Mouse (Mus musculus) frontal cortex, postnatal 36 days (tissue): ENCODE data around the gene Mvb12a.

ENCODE experiments used
- DNase-seq, 2 experiments: peaks; one replicate each; pipeline ENCODE4 v3.0.0; 2022; ENCODE audit warnings: low spot score in 2 of 2

Gene Mvb12a

GRCm38 (mm10) chr8:71526272-71526671 lies 16.4 kb upstream of the Mvb12a start:
- no peak for DNase-seq

GRCm38 (mm10) chr8:71527162-71527870 lies 15.4 kb upstream of the Mvb12a start:
- DNase-seq, result no peak

GRCm38 (mm10) chr8:71528362-71529073 lies 14.2 kb upstream of the Mvb12a start:
- no peak for DNase-seq

- DNase-seq, result peak in 1 of 2 experiments; percentile 26
Measured at GRCm38 (mm10) chr8:71530735-71531467, 11.8 kb upstream of the Mvb12a start.

- no peak for DNase-seq
Measured at GRCm38 (mm10) chr8:71534263-71534810, 8.4 kb upstream of the Mvb12a start.

- DNase-seq, result no peak
Measured at GRCm38 (mm10) chr8:71535663-71536062, 7.1 kb upstream of the Mvb12a start.

- peak; percentile 8 to 31 for DNase-seq
Measured at GRCm38 (mm10) chr8:71537028-71537867, 5.5 kb upstream of the Mvb12a start, which contains the start of gene Bst2. Gene Bst2 (minus strand): TSS chr8:71537456.

GRCm38 (mm10) chr8:71543755-71544154 lies 1.0 kb downstream of the Mvb12a start:
- DNase-seq, result no peak

- DNase-seq, result no peak
Measured at GRCm38 (mm10) chr8:71545053-71545452, 2.3 kb downstream of the Mvb12a start.

GRCm38 (mm10) chr8:71547590-71547989 lies 4.9 kb downstream of the Mvb12a start:
- DNase-seq, result no peak

GRCm38 (mm10) chr8:71550754-71551153 lies 8.0 kb downstream of the Mvb12a start:
- no peak for DNase-seq

GRCm38 (mm10) chr8:71552770-71553169 lies 10.0 kb downstream of the Mvb12a start:
- no peak for DNase-seq

- DNase-seq, result no peak
Measured at GRCm38 (mm10) chr8:71554001-71554400, 11.3 kb downstream of the Mvb12a start.

GRCm38 (mm10) chr8:71554644-71555043 lies 11.9 kb downstream of the Mvb12a start:
- DNase-seq, result no peak

- DNase-seq, result no peak
Measured at GRCm38 (mm10) chr8:71558071-71558957, 15.6 kb downstream of the Mvb12a start, which contains the start of gene Tmem221. Gene Tmem221 (minus strand): TSS chr8:71558871.

GRCm38 (mm10) chr8:71558958-71559690 lies 16.4 kb downstream of the Mvb12a start:
- DNase-seq, result no peak

- DNase-seq, result no peak
Measured at GRCm38 (mm10) chr8:71560071-71560470, 17.3 kb downstream of the Mvb12a start.

- DNase-seq, result no peak
Measured at GRCm38 (mm10) chr8:71560765-71561164, 18.0 kb downstream of the Mvb12a start.

GRCm38 (mm10) chr8:71561401-71561800 lies 18.7 kb downstream of the Mvb12a start:
- DNase-seq, result peak; percentile 42 to 59
